Mouse (Mus musculus) kidney, postnatal 4 days (tissue): ENCODE data around the gene Sel1l2.
"Not testable (repeated sequence)": the region's sequence is repeated elsewhere in the genome, so short reads cannot be mapped to it uniquely, and the experiment has no call there.

ENCODE experiments used
- DNase-seq, 2 experiments: peaks; one replicate each; pipeline ENCODE4 v3.0.0; 2021; ENCODE audit warnings: mixed read lengths in 2 of 2

Gene Sel1l2

GRCm38 (mm10) chr2:140203756-140204155, 185.8 kb downstream of the Sel1l2 start:
- no peak for DNase-seq

GRCm38 (mm10) chr2:140202573-140202972, 186.9 kb downstream of the Sel1l2 start:
- no peak for DNase-seq

GRCm38 (mm10) chr2:140200713-140201112, 188.8 kb downstream of the Sel1l2 start:
- DNase-seq, result peak in 1 of 2 experiments; percentile 5

GRCm38 (mm10) chr2:140185685-140186210, 203.8 kb downstream of the Sel1l2 start:
- DNase-seq, result not testable (repeated sequence)
